20 mouse cellular contexts compared by ENCODE assay signal in the genomic region with DNA sequence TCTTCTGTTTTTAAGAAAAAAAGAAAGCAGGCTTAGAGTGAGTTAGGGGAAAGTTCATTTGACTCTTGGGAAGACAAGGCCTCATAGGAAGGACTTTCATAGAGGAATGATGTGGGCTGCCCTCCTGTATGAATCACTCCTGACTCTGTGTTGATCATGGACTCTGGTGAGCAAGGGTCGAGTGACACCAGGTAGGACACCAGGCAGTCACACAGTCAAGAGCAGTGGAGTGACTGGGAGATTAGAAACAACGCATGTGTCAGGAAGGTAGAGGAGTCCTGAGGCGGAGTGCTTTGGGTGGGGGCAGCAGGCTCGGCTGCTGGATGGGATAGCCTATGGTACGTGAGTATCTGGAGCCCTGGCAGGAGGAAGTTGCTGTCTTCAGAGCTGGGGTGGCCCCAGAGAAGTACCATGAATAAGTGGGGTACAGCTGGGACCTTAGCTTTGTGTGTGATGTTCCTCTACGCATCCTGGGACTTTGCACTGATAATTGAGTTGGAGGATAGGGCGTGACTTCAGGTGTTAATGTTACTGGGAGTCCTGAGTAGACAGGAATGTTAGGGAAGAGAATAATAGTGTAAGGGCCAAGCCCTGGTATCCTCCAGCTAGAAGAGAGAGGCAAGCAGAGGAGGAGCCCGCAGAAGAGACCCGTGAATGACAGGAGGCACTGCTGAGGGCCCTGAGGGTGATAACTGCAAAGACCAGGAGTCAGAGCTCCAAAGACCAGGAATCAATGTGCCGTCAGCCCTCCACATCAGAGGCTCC. TPM values are rescaled to one million over a fixed set of nuclear protein-coding genes. Genes with fewer than 3 reads are reported as not detected.
A peak's percentile ranks its signal among the peaks of the same experiment; 100 is the strongest.
DNase-seq lines count a peak whose midpoint lies in the region; ATAC-seq and TF ChIP-seq lines count a peak whose summit lies in the region.
"Had no signal": no experiment of that assay in that cellular context is flagged by ENCODE, and none has a peak within 500 bp of the region (broad histone marks: within the 10 kb centered on the region; RNA-seq: fewer than 3 reads in every experiment).

No protein-coding gene starts in this region.

- no peak overlapping the region for H3K9ac ChIP-seq in ES-E14 (ENCODE audit: insufficient read depth, low read depth, low read length, poor library complexity, severe bottlenecking)
- no peak overlapping the region for H3K9ac ChIP-seq in intestine, embryonic 16.5 days (ENCODE audit: low read depth, low read length)
- H3K9ac ChIP-seq: embryonic facial prominence, embryonic 12.5 days had no signal

- H3K27me3 ChIP-seq in intestine, embryonic 16.5 days (replicated peaks; ENCODE audit: control insufficient read depth, insufficient read depth, low read length), result no peaks in the 10 kb centered on the region

- H3K4me2 ChIP-seq in intestine, embryonic 16.5 days (ENCODE audit: low read depth, low read length), result no peak overlapping the region
- H3K4me2 ChIP-seq: embryonic facial prominence, embryonic 12.5 days had no signal

- H3K4me1 ChIP-seq in ES-E14 (ENCODE audit: control insufficient read depth in 2 of 2, insufficient read depth in 2 of 2, low read length in 2 of 2, poor library complexity in 1 of 2), result peaks cover 6 to 23% of the 10 kb centered on the region in 2 experiments
- no peaks in the 10 kb centered on the region; the same call in 1 of the 2 replicates for H3K4me1 ChIP-seq in intestine, embryonic 16.5 days (ENCODE audit: control insufficient read depth, insufficient read depth, low read length)
- H3K4me1 ChIP-seq: embryonic facial prominence, embryonic 10.5 days; embryonic facial prominence, embryonic 12.5 days had no signal

- no peaks in the 10 kb centered on the region for H3K9me3 ChIP-seq in ES-E14 (ENCODE audit: control insufficient read depth, insufficient read depth, low read depth, low read length)
- peaks cover 2% of the 10 kb centered on the region; the same call in 1 of the 2 replicates for H3K9me3 ChIP-seq in intestine, embryonic 16.5 days (ENCODE audit: control insufficient read depth, low read length)
- H3K9me3 ChIP-seq: embryonic facial prominence, embryonic 10.5 days; embryonic facial prominence, embryonic 12.5 days had no signal

- H3K36me3 ChIP-seq in ES-E14 (ENCODE audit: control insufficient read depth, insufficient read depth, low read length, poor library complexity, severe bottlenecking), result no peaks in the 10 kb centered on the region
- no peaks in the 10 kb centered on the region for H3K36me3 ChIP-seq in intestine, embryonic 16.5 days (ENCODE audit: control insufficient read depth, insufficient read depth, low read length)
- H3K36me3 ChIP-seq: embryonic facial prominence, embryonic 10.5 days; embryonic facial prominence, embryonic 12.5 days had no signal

- in situ Hi-C loops in ES-E14 (cut with MboI; ENCODE audit: low sequenced_read_pairs in 2 of 2, unreplicated experiment in 2 of 2), result no loop called here

- 73% methylated on average over 10 of the region's 10 CpGs for WGBS in intestine, embryonic 16.5 days

- peak; percentile 41 for DNase-seq in ES-CJ7 (ENCODE audit: low read depth, low spot score)
- DNase-seq in ES-E14 (ENCODE audit: low read depth, low spot score), result no peak
- DNase-seq in ZHBTc4 (ENCODE audit: low read depth, low spot score), result peak; percentile 69
- no peak for DNase-seq in thymus, postnatal 10 days (ENCODE audit: low spot score in 2 of 2)
- DNase-seq in kidney, postnatal 10 days, result no peak
- no peak for DNase-seq in cerebellum, adult 9-11 months
- DNase-seq in lung, adult 18-20 months, result no peak
- DNase-seq: adrenal gland, adult 2 months; adrenal gland, postnatal 10 days; adrenal gland, postnatal 25 days; cerebellum, adult 11 months; cerebellum, adult 18-20 months; cerebellum, adult 8-10 months; cerebellum, postnatal 10 days; cerebellum, postnatal 25 days had no signal

- peak; percentile 63; the same call in 1 of the 2 replicates for ATAC-seq in intestine, embryonic 16.5 days
- ATAC-seq: forebrain, embryonic 14.5 days; forebrain, embryonic 16.5 days had no signal

- no peak overlapping the region for H3K4me3 ChIP-seq in ES-E14 (ENCODE audit: insufficient read depth in 1 of 2, low read depth in 1 of 2, low read length in 2 of 2, poor library complexity in 1 of 2, severe bottlenecking in 1 of 2)
- no peak overlapping the region for H3K4me3 ChIP-seq in intestine, embryonic 16.5 days (ENCODE audit: low read length)
- H3K4me3 ChIP-seq: embryonic facial prominence, embryonic 10.5 days; embryonic facial prominence, embryonic 12.5 days had no signal

- H3K27ac ChIP-seq in ES-E14 (ENCODE audit: insufficient read depth, low read depth, low read length, poor library complexity, severe bottlenecking), result peak overlapping the region; percentile 74; the same call in 1 of the 2 replicates
- H3K27ac ChIP-seq in intestine, embryonic 16.5 days (ENCODE audit: low read length), result no peak overlapping the region
- H3K27ac ChIP-seq: embryonic facial prominence, embryonic 10.5 days; embryonic facial prominence, embryonic 12.5 days had no signal

TF ChIP-seq in ES-E14, 5 proteins besides CTCF, POLR2A, EP300 and RAD21:
- TF ChIP-seq CHD2 (IDR thresholded peaks at IDR 0.05; ENCODE audit: low read depth, low read length), result no peak

RNA-seq across cellular contexts. Expression of a gene that starts 32.7 kb away (rescaled TPM):
- 17.6 and 19.0 TPM in 2 replicates for total RNA-seq in ES-E14 (2012; rRNA removed)
- 31.6 and 41.6 TPM in 2 replicates for polyA plus RNA-seq in intestine, embryonic 16.5 days (2015; fragmentation: Nextera tagmentation; extraction: Ambion mirVana)

RNA-seq across cellular contexts. Expression of a gene that starts 45.6 kb away (rescaled TPM):
- 0.58 and 0.71 TPM in 2 replicates for total RNA-seq in ES-E14 (2012; rRNA removed)
- 1.6 and 1.8 TPM in 2 replicates for polyA plus RNA-seq in intestine, embryonic 16.5 days (2015; fragmentation: Nextera tagmentation; extraction: Ambion mirVana)

Comparison
In these comparisons a context has a peak if more than half of its experiments do, and no peak if none do; other contexts are left out.
1. DNase-seq: peak in ES-CJ7 (single experiment) and ZHBTc4 (single experiment); none in ES-E14 (single experiment), thymus, postnatal 10 days (0 of 2), kidney, postnatal 10 days (single experiment), cerebellum, adult 9-11 months (single experiment) and lung, adult 18-20 months (0 of 2).